Mouse (Mus musculus) embryonic fibroblast, embryonic 13.5 days (primary cell): ENCODE measurements around the gene Gm20388.

Experiments
- CTCF ChIP-seq: IDR thresholded peaks from 2 replicates; pipeline ENCODE4 v1.5.1; 2011; ENCODE audit warnings: mild to moderate bottlenecking, control low read depth, low read length, moderate library complexity, borderline replicate concordance; ENCODE audit not compliant: insufficient read depth
- POLR2A ChIP-seq: IDR thresholded peaks from 2 replicates; pipeline ENCODE4 v1.6.1; 2011; ENCODE audit warnings: low read depth, mild to moderate bottlenecking, control low read depth, low read length, moderate library complexity

- TF ChIP-seq CTCF, result no peak
- no peak for TF ChIP-seq POLR2A
These were observed 2096.2 kb downstream of the Gm20388 start for GRCm38 (mm10) chr8:122006688-122007484.
